Mouse (Mus musculus) retina, postnatal 1 day (tissue): ENCODE results near the gene Unc119.
A peak's percentile ranks its signal among the peaks of the same experiment; 100 is the strongest.

Experiments
- DNase-seq: peaks from one replicate; pipeline ENCODE4 v3.0.0-alpha.2; 2012

Unc119 gene

GRCm38 (mm10) chr11:78343381-78344327, at the start of gene Unc119:
Gene Unc119 (plus strand): TSS chr11:78343482.
- peak; percentile 83 for DNase-seq

DNA sequence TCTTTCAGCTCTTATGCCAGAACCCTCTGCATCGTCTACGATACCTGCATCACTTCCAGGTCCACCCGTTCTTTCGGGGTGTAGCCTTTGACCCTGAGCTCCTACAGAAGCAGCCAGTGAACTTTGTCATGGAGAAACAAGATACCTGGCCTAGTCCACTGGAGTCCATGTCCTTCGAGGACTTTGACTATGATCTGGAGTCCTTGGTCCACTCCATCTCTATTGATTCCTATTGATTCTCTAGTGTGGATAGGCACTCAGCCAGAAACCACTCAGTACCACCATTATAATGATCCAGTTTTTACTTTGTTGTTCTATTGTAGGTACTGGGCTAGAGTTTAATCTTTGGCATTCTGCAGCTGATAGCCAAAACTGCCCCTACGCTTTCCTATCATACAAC, 48.7 kb upstream of the Unc119 start:
- no peak for DNase-seq

- no peak for DNase-seq
Observed at GRCm38 (mm10) chr11:78300917-78301316, 42.4 kb upstream of the Unc119 start.

DNA sequence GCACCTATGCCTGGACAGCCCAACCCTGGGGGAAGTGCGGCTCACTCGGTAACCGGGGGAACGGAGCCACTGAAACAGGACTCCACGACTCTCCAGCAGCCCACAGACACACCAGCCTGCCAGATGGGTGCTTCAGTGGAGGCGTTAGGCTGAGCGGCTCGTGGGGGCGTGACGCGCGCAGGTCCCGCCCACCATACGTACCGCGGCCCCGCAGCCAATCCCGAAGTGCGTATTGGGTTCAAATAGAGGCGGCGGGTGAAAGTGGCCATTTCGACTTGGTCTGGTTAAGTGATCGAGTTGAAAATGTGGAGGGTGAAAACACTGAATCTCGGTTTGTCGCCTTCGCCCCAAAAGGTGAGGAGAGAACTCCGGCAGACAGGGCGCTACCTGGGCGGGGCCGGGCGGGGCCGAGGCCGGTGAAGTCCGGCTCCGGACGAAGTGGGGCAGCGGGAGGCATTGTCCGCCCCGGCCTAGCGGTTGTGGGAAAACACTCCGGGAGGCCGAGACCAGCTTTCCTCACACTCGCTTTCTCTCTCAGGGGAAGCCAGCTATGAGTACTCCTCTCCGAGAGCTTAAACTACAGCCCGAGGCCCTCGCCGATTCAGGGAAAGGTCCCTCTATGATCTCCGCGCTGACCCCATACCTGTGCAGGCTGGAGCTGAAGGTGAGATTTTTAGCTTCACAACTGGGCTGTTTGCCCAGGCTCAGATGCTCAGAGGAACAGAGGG, 41.8 kb upstream of the Unc119 start, which contains the start of gene Spag5:
Spag5 (plus strand) TSS at position 173 of the 728 bp plus-strand sequence.
- DNase-seq: peak; percentile 94

- no peak for DNase-seq
Observed at GRCm38 (mm10) chr11:78305272-78305671, 38.0 kb upstream of the Unc119 start.

GRCm38 (mm10) chr11:78310861-78311511, 32.3 kb upstream of the Unc119 start:
- DNase-seq: peak; percentile 68

DNA sequence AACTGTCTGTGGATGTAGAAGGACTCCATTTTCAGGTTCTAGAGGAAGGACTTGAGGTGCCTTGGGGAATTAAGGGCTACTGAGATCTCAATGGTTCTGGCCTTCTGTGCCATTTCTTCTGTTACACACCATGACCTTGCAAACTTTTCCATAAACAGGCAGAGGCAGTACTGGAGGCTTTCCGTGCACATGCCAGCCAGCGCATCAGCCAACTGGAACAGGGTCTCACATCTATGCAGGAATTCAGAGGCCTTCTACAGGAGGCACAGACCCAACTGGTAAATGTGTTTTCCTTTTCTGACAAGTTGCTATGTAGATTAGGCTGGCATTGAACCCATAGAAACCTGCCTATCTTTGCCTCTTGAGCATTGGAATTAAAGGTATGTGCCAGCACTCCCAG, 29.6 kb upstream of the Unc119 start:
- DNase-seq: no peak

- DNase-seq: no peak
Observed at GRCm38 (mm10) chr11:78318411-78318810, 24.9 kb upstream of the Unc119 start.

GRCm38 (mm10) chr11:78322076-78322831, 21.0 kb upstream of the Unc119 start:
- DNase-seq: no peak

DNA sequence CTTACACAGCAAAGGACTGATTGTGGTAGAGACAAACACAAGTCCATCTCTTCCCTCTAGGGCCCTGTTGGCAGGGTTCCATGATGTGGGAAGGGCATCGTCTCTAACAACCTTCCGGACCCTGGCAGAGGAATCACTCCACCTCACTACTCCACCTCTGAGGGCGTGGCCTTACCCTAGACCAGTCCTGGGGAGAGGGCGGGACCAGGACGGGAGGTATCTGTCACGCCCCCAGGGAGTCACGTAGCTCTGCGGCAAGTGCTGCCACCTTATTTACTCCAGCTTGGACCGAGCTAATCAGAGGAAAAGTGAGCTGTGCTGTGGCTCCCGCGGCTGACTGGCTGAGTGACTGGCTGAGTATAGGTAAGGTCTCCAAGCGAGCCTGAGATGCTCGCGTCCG, 20.4 kb upstream of the Unc119 start, which contains the start of gene Aldoc:
Aldoc (plus strand) TSS at position 109 of the 400 bp plus-strand sequence.
- DNase-seq: peak; percentile 83

- DNase-seq: no peak
Observed at GRCm38 (mm10) chr11:78324000-78324785, 19.1 kb upstream of the Unc119 start.

DNA sequence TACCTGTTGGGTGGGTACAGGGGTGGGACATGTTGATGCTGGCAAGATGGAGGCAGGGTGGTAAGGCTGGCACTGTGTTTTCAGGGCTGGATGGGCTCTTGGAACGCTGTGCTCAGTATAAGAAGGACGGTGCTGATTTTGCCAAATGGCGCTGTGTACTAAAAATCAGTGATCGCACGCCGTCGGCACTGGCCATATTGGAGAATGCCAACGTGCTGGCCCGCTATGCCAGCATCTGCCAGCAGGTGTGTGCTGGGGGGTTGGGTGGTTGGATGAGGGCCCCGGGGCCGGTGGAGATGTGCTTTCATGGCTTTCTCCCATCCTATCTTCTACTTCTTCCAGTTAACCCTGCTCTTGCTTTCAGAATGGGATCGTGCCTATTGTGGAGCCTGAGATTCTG, 18.3 kb upstream of the Unc119 start:
- DNase-seq: no peak

DNA sequence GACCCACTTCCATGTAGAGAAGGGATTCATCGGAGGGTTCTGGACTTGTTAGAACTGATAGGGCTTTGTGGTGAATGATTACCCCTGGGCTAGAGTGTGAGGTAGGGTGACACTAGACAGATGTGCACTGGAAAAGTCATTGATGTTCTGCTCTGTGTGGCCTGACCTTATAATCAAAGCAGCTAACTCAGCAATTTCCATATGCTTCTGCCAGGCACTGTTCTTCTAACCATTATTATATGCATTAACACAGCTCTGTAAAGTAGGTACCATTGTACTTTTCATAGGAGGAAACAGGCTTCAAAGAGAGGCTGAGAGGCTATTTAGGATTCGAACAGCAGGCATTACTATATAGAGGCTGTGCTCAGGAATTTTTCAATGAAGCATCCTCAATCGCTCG, 16.1 kb upstream of the Unc119 start:
- DNase-seq: no peak

- DNase-seq: peak; percentile 96
Observed at GRCm38 (mm10) chr11:78327634-78328511, 15.4 kb upstream of the Unc119 start, which contains the start of gene Pigs. Gene Pigs (plus strand): TSS chr11:78328415.

DNA sequence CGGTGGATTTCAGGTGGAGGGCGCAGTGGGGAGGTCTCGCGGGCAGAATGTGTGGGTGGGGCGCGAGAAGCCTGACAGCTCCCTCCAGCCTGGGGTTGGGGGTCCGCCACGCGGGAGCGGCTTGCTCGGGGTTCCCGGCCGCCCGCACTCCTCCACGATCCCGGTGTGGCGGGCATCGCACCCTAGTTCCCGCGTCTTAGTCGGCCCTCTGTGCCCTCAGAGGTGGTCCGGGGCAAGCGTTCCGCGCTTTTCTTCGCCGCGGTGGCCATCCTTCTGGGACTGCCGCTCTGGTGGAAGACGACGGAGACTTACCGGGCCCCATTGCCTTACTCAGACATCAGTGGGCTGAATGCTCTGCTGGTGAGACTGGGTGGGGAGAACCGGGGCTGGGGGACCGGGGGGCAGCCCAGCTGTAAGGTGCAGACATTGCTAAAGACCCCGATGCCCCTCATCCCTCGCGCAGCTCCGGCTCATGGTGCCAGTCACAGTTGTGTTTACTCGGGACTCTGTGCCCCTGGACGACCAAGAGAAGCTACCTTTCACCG, 14.7 kb upstream of the Unc119 start:
- DNase-seq: no peak

DNA sequence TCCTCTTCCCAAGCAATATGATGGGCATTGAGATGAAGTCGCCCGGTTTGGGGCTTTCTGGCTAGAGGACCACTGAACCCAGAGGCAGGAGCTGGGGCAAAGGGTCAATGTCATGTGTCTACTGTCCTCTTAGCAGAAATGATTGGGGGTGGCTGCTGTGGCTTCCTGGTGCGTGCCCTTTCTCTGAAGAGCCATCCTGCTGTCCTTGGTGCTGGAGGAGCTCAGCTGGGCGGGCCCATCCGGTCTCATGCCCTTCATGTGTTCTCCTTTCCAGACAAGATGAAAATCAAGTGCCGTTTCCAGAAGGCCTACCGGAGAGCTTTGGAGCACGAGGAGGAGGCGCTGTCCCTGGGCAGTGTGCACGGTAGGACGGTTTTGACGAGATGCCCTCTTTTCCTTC, 10.6 kb upstream of the Unc119 start:
- DNase-seq: no peak

DNA sequence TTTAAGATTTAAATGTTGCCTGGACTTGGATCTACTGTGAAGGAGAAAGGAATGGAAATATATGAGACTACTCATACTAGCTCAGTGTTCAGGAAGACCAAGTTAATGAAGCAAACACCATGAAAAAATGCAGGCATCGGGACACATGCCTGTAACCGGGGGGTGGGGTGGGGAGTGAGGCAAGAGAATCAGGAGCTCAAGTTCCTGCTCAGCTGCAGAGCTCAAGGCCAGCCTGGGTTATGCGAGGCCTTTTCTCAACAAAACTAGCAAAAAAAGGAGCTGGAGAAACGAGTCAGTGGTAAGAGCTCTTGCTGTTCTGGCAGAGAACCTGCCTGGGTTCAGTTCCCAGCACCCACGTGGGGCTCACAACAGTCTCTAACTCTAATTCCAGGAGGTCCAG, 9.3 kb upstream of the Unc119 start:
- DNase-seq: no peak

DNA sequence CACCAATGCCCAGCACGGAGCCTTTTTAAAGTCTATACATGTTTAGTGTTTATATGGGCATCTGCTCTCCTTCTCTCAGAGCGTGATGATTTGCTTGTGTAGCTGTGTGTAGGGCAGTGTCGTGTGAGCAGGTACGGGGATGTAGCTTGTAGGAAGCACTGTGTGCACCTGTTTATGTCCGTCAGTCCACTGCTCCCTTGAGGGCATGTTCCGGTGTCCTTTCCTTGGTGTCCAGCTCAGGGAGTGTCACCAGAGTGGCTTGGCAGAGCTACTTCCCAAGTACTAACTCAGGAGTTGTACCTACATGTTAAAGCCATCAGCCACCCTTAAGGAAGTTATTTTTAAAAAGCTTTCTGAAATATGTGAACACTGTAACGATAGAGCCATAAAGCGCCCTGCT, 6.2 kb upstream of the Unc119 start:
- DNase-seq: no peak

- DNase-seq: no peak
Observed at GRCm38 (mm10) chr11:78341702-78342101, 1.6 kb upstream of the Unc119 start.

- no peak for DNase-seq
Observed at GRCm38 (mm10) chr11:78344328-78344889, 1.1 kb downstream of the Unc119 start.
